Mouse (Mus musculus): Measurements from ENCODE around the gene Pls1. TPM values are rescaled to one million over a fixed set of nuclear protein-coding genes. Genes with fewer than 3 reads are reported as not detected.
A peak's percentile ranks its signal among the peaks of the same experiment; 100 is the strongest.

The Pls1 gene
- total and polyA plus RNA-seq, 2 experiments from 2014 or later, result 0.77 to 2.9 TPM

GRCm38 (mm10) chr9:95813721-95814531, 31.2 kb downstream of the Pls1 start:
- Histone ChIP-seq H3K4me3 (ENCODE audit: low read depth, low read length) (no peak overlapping the region), H3K4me1 (ENCODE audit: insufficient read depth, low read length) (no peaks in the 10 kb centered on the region), H3K36me3 (ENCODE audit: insufficient read depth, low read length) (no peaks in the 10 kb centered on the region), H3K4me2 (ENCODE audit: low read depth, low read length, poor library complexity, severe bottlenecking) (no peak overlapping the region; the same call in 1 of the 2 replicates), H3K9me3 (ENCODE audit: low read length) (no peaks in the 10 kb centered on the region), H3K9ac (replicated peaks; ENCODE audit: low read length, poor library complexity, severe bottlenecking) (no peak overlapping the region), H3K27ac (ENCODE audit: low read depth, low read length) (peak overlapping the region; percentile 57; the same call in 1 of the 2 replicates), H3K27me3 (ENCODE audit: insufficient read depth, low read length) (no peaks in the 10 kb centered on the region)
- DNase-seq (ENCODE audit: low spot score), result peak; percentile 35
- ATAC-seq (ENCODE audit: low FRiP score), result no peak
- TF ChIP-seq CTCF (IDR thresholded peaks at IDR 0.05), result no peak
- 23% methylated on average over 20 of the region's 20 CpGs for WGBS

GRCm38 (mm10) chr9:95811817-95812216, 33.3 kb downstream of the Pls1 start:
- DNase-seq (ENCODE audit: low spot score), result no peak
- Histone ChIP-seq H3K27me3 (ENCODE audit: insufficient read depth, low read length) (no peaks in the 10 kb centered on the region), H3K4me3 (ENCODE audit: low read depth, low read length) (no peak overlapping the region), H3K27ac (ENCODE audit: low read depth, low read length) (no peak overlapping the region), H3K4me2 (ENCODE audit: low read depth, low read length, poor library complexity, severe bottlenecking) (no peak overlapping the region), H3K9ac (replicated peaks; ENCODE audit: low read length, poor library complexity, severe bottlenecking) (no peak overlapping the region), H3K36me3 (ENCODE audit: insufficient read depth, low read length) (no peaks in the 10 kb centered on the region), H3K9me3 (ENCODE audit: low read length) (no peaks in the 10 kb centered on the region), H3K4me1 (ENCODE audit: insufficient read depth, low read length) (no peaks in the 10 kb centered on the region)
- no peak for ATAC-seq (ENCODE audit: low FRiP score)
- TF ChIP-seq CTCF (IDR thresholded peaks at IDR 0.05), result no peak
- 97% methylated on average over 4 of the region's 4 CpGs for WGBS

GRCm38 (mm10) chr9:95809596-95809995, 35.5 kb downstream of the Pls1 start:
- no peak overlapping the region for H3K9ac ChIP-seq (replicated peaks; ENCODE audit: low read length, poor library complexity, severe bottlenecking)
- ATAC-seq (ENCODE audit: low FRiP score) (no peak), DNase-seq (ENCODE audit: low spot score) (no peak)
- no peak overlapping the region for H3K4me2 ChIP-seq (ENCODE audit: low read depth, low read length, poor library complexity, severe bottlenecking)
- no peak overlapping the region for H3K27ac ChIP-seq (ENCODE audit: low read depth, low read length)
- H3K4me1 ChIP-seq (ENCODE audit: insufficient read depth, low read length), result no peaks in the 10 kb centered on the region
- no peak for TF ChIP-seq CTCF (IDR thresholded peaks at IDR 0.05)
- 76% methylated on average over 4 of the region's 4 CpGs for WGBS
- H3K36me3 ChIP-seq (ENCODE audit: insufficient read depth, low read length), result no peaks in the 10 kb centered on the region
- H3K9me3 ChIP-seq (ENCODE audit: low read length), result no peaks in the 10 kb centered on the region
- H3K27me3 ChIP-seq (ENCODE audit: insufficient read depth, low read length), result no peaks in the 10 kb centered on the region
- no peak overlapping the region for H3K4me3 ChIP-seq (ENCODE audit: low read depth, low read length)

GRCm38 (mm10) chr9:95805449-95805848, 39.7 kb downstream of the Pls1 start:
- ATAC-seq (ENCODE audit: low FRiP score) (no peak), DNase-seq (ENCODE audit: low spot score) (no peak)
- TF ChIP-seq CTCF (IDR thresholded peaks at IDR 0.05), result no peak
- Histone ChIP-seq H3K4me3 (ENCODE audit: low read depth, low read length) (no peak overlapping the region), H3K27me3 (ENCODE audit: insufficient read depth, low read length) (no peaks in the 10 kb centered on the region), H3K9ac (replicated peaks; ENCODE audit: low read length, poor library complexity, severe bottlenecking) (no peak overlapping the region), H3K36me3 (ENCODE audit: insufficient read depth, low read length) (no peaks in the 10 kb centered on the region), H3K9me3 (ENCODE audit: low read length) (no peaks in the 10 kb centered on the region), H3K4me2 (ENCODE audit: low read depth, low read length, poor library complexity, severe bottlenecking) (no peak overlapping the region), H3K4me1 (ENCODE audit: insufficient read depth, low read length) (no peaks in the 10 kb centered on the region), H3K27ac (ENCODE audit: low read depth, low read length) (no peak overlapping the region)
- 88% methylated on average over 12 of the region's 12 CpGs for WGBS

- Histone ChIP-seq H3K4me3 (ENCODE audit: low read depth, low read length) (no peak overlapping the region), H3K4me1 (ENCODE audit: insufficient read depth, low read length) (no peaks in the 10 kb centered on the region), H3K9ac (replicated peaks; ENCODE audit: low read length, poor library complexity, severe bottlenecking) (no peak overlapping the region), H3K27me3 (ENCODE audit: insufficient read depth, low read length) (no peaks in the 10 kb centered on the region), H3K36me3 (ENCODE audit: insufficient read depth, low read length) (no peaks in the 10 kb centered on the region), H3K9me3 (ENCODE audit: low read length) (no peaks in the 10 kb centered on the region), H3K4me2 (ENCODE audit: low read depth, low read length, poor library complexity, severe bottlenecking) (no peak overlapping the region), H3K27ac (ENCODE audit: low read depth, low read length) (no peak overlapping the region)
- 92% methylated on average over 3 of the region's 3 CpGs for WGBS
- ATAC-seq (ENCODE audit: low FRiP score) (no peak), DNase-seq (ENCODE audit: low spot score) (no peak)
- no peak for TF ChIP-seq CTCF (IDR thresholded peaks at IDR 0.05)
These were observed 41.3 kb downstream of the Pls1 start for GRCm38 (mm10) chr9:95803783-95804182.

GRCm38 (mm10) chr9:95801610-95802451, 43.3 kb downstream of the Pls1 start:
- no peaks in the 10 kb centered on the region for H3K27me3 ChIP-seq (ENCODE audit: insufficient read depth, low read length)
- no peak overlapping the region for H3K27ac ChIP-seq (ENCODE audit: low read depth, low read length)
- H3K4me2 ChIP-seq (ENCODE audit: low read depth, low read length, poor library complexity, severe bottlenecking), result no peak overlapping the region
- no peak overlapping the region for H3K9ac ChIP-seq (replicated peaks; ENCODE audit: low read length, poor library complexity, severe bottlenecking)
- TF ChIP-seq CTCF (IDR thresholded peaks at IDR 0.05), result no peak
- no peaks in the 10 kb centered on the region for H3K9me3 ChIP-seq (ENCODE audit: low read length)
- H3K4me1 ChIP-seq (ENCODE audit: insufficient read depth, low read length), result no peaks in the 10 kb centered on the region
- WGBS, result 67% methylated on average over 10 of the region's 10 CpGs
- DNase-seq (ENCODE audit: low spot score), result no peak
- no peak overlapping the region for H3K4me3 ChIP-seq (ENCODE audit: low read depth, low read length)
- ATAC-seq (ENCODE audit: low FRiP score), result no peak
- H3K36me3 ChIP-seq (ENCODE audit: insufficient read depth, low read length), result no peaks in the 10 kb centered on the region
